Mouse (Mus musculus) retina, embryonic 14.5 days (tissue): ENCODE results near the gene Ndufs3.

Source experiments
- DNase-seq: peaks from one replicate; pipeline ENCODE4 v3.0.0-alpha.2; 2015; ENCODE audit warnings: low spot score

The Ndufs3 gene

GRCm38 (mm10) chr2:90848331-90848730 lies 56.3 kb downstream of the Ndufs3 start:
- no peak for DNase-seq

- no peak for DNase-seq
Measured at GRCm38 (mm10) chr2:90847681-90848050, 57.0 kb downstream of the Ndufs3 start.

- DNase-seq: peak; percentile 97
Measured at GRCm38 (mm10) chr2:90846955-90847680, 57.5 kb downstream of the Ndufs3 start, which contains the start of gene Mtch2. TSS of gene Mtch2 (plus strand) at chr2:90847155.

DNA sequence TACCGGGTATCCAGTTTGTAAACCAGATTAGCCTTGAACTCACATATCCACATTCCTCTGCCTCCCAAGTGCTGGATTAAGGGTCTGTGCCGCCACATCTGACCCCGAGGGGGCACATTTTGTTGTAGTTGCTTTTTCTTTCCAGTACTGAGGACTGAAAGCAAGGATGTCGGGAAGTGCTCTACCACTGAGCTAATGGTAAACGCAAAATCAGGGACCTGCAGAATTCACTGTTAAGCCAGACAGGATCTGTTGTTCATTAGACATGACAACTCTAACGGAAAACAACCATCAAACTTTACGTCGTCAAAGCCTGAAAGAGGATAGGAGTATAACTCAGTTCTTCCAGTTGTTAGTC lies 58.1 kb downstream of the Ndufs3 start:
- no peak for DNase-seq

GRCm38 (mm10) chr2:90846171-90846570 lies 58.5 kb downstream of the Ndufs3 start:
- no peak for DNase-seq

DNA sequence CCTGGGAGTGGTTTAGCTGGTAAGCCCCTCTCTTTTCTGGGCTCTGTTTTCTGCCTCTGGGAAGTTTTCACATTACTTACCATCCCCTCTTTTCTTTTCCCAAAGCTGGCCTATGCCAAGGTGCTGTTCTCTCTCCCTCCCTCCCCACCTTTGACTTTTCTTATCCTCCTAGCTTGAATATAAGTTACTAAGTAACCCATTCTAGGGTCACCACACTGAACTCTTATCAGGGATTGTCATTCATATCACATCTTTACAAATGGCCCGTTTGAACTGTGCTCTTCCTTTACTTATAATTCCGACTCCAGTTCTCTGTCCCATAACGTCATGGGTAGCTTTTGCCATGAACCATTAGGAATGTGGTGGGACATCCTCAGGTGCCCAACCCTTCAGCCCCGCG lies 59.4 kb downstream of the Ndufs3 start:
- DNase-seq: no peak
